10 mouse cellular contexts compared by ENCODE assay signal in genomic region chr2:27443450-27443708, GRCm38 (mm10). TPM values are rescaled to one million over a fixed set of nuclear protein-coding genes. Genes with fewer than 3 reads are reported as not detected.
DNase-seq lines count a peak whose midpoint lies in the region; ATAC-seq lines count a peak whose summit lies in the region.
"Had no signal": no experiment of that assay in that cellular context is flagged by ENCODE, and none has a peak within 500 bp of the region (broad histone marks: within the 10 kb centered on the region; RNA-seq: fewer than 3 reads in every experiment).

No protein-coding gene starts in this region.

- H3K27ac ChIP-seq in liver, embryonic 13.5 days: no peak overlapping the region
- no peak overlapping the region for H3K27ac ChIP-seq in liver, embryonic 11.5 days (ENCODE audit: low read depth, low read length)
- no peak overlapping the region for H3K27ac ChIP-seq in hindbrain, embryonic 16.5 days (ENCODE audit: low read depth, low read length)
- peak overlapping the region; percentile 79 for H3K27ac ChIP-seq in neural tube, embryonic 13.5 days (replicated peaks)

- peak overlapping the region; percentile 91 for H3K4me2 ChIP-seq in liver, embryonic 13.5 days
- H3K4me2 ChIP-seq in liver, embryonic 11.5 days: no peak overlapping the region
- H3K4me2 ChIP-seq in hindbrain, embryonic 16.5 days (ENCODE audit: low read length): peak overlapping the region; percentile 65
- H3K4me2 ChIP-seq in neural tube, embryonic 13.5 days: peak overlapping the region; percentile 79

- no peak for ATAC-seq in liver, embryonic 13.5 days (ENCODE audit: low read depth)
- ATAC-seq in liver, embryonic 11.5 days (replicated peaks; ENCODE audit: low FRiP score): no peak
- ATAC-seq in hindbrain, embryonic 16.5 days: no peak
- no peak for ATAC-seq in neural tube, embryonic 13.5 days (ENCODE audit: low read depth)

- WGBS in liver, embryonic 13.5 days (ENCODE audit: insufficient replicate concordance): 84% methylated on average over 5 of the region's 5 CpGs
- 73% methylated on average over 5 of the region's 5 CpGs for WGBS in liver, embryonic 11.5 days
- 71% methylated on average over 5 of the region's 5 CpGs for WGBS in hindbrain, embryonic 16.5 days
- 73% methylated on average over 5 of the region's 5 CpGs for WGBS in neural tube, embryonic 13.5 days

- peaks cover 39% of the 10 kb centered on the region for H3K36me3 ChIP-seq in liver, embryonic 13.5 days
- peaks cover 12% of the 10 kb centered on the region for H3K36me3 ChIP-seq in liver, embryonic 11.5 days (ENCODE audit: control insufficient read depth, insufficient read depth, low read length)
- peaks cover 16% of the 10 kb centered on the region for H3K36me3 ChIP-seq in hindbrain, embryonic 16.5 days (ENCODE audit: control insufficient read depth, insufficient read depth, low read length)
- H3K36me3 ChIP-seq in neural tube, embryonic 13.5 days: peaks cover 41% of the 10 kb centered on the region

- H3K27me3 ChIP-seq in liver, embryonic 13.5 days: no peaks in the 10 kb centered on the region
- no peaks in the 10 kb centered on the region for H3K27me3 ChIP-seq in liver, embryonic 11.5 days (replicated peaks; ENCODE audit: control insufficient read depth, insufficient read depth, low read length)
- H3K27me3 ChIP-seq in hindbrain, embryonic 16.5 days (replicated peaks; ENCODE audit: control insufficient read depth, insufficient read depth, low read length): no peaks in the 10 kb centered on the region
- no peaks in the 10 kb centered on the region for H3K27me3 ChIP-seq in neural tube, embryonic 13.5 days

- peak; percentile 16 for DNase-seq in cerebellum, adult 11 months
- no peak for DNase-seq in cerebellum, adult 9-10 months
- no peak for DNase-seq in liver, embryonic 13.5 days
- DNase-seq in liver, embryonic 11.5 days (ENCODE audit: low spot score): no peak
- DNase-seq in right cerebral cortex, postnatal 36 days (ENCODE audit: low spot score in 2 of 2): no peak
- no peak for DNase-seq in ovary, adult 18-20 months (ENCODE audit: low spot score)
- DNase-seq: gastrocnemius, postnatal 36 days; kidney, postnatal 10 days had no signal

- H3K4me3 ChIP-seq in liver, embryonic 13.5 days (replicated peaks): no peak overlapping the region
- no peak overlapping the region for H3K4me3 ChIP-seq in liver, embryonic 11.5 days (ENCODE audit: low read depth, low read length)
- H3K4me3 ChIP-seq in hindbrain, embryonic 16.5 days (ENCODE audit: low read length): peak overlapping the region; percentile 70
- peak overlapping the region; percentile 60 for H3K4me3 ChIP-seq in neural tube, embryonic 13.5 days

- no peaks in the 10 kb centered on the region for H3K9me3 ChIP-seq in liver, embryonic 13.5 days (replicated peaks)
- H3K9me3 ChIP-seq in liver, embryonic 11.5 days (ENCODE audit: control insufficient read depth, low read length): no peaks in the 10 kb centered on the region
- H3K9me3 ChIP-seq in hindbrain, embryonic 16.5 days (ENCODE audit: control insufficient read depth, low read length): no peaks in the 10 kb centered on the region
- H3K9me3 ChIP-seq in neural tube, embryonic 13.5 days: no peaks in the 10 kb centered on the region

- no peak overlapping the region for H3K9ac ChIP-seq in liver, embryonic 13.5 days
- no peak overlapping the region for H3K9ac ChIP-seq in liver, embryonic 11.5 days (ENCODE audit: low read depth, low read length)
- no peak overlapping the region for H3K9ac ChIP-seq in hindbrain, embryonic 16.5 days (ENCODE audit: low read depth, low read length)
- H3K9ac ChIP-seq in neural tube, embryonic 13.5 days: peak overlapping the region; percentile 78

- peaks cover 24% of the 10 kb centered on the region for H3K4me1 ChIP-seq in liver, embryonic 13.5 days (replicated peaks)
- peaks cover 12% of the 10 kb centered on the region for H3K4me1 ChIP-seq in liver, embryonic 11.5 days (replicated peaks; ENCODE audit: control insufficient read depth, insufficient read depth, low read length)
- H3K4me1 ChIP-seq in hindbrain, embryonic 16.5 days (ENCODE audit: control insufficient read depth, insufficient read depth, low read depth, low read length): peaks cover 13% of the 10 kb centered on the region
- peaks cover 22% of the 10 kb centered on the region for H3K4me1 ChIP-seq in neural tube, embryonic 13.5 days (replicated peaks)

RNA-seq across cellular contexts. Expression of gene Brd3os, which starts 1.3 kb away (rescaled TPM):
- 0.48 and 0.60 TPM in 2 replicates for polyA plus RNA-seq in liver, embryonic 13.5 days (2015; fragmentation: Nextera tagmentation; extraction: Ambion mirVana)
- 2.2 and 2.8 TPM in 2 replicates for polyA plus RNA-seq in liver, embryonic 11.5 days (2014; fragmentation: Nextera tagmentation; extraction: Ambion mirVana)
- polyA plus RNA-seq in hindbrain, embryonic 16.5 days (2015; fragmentation: Nextera tagmentation; extraction: Ambion mirVana): 45.6 and 46.2 TPM in 2 replicates
- 30.0 and 30.5 TPM in 2 replicates for polyA plus RNA-seq in neural tube, embryonic 13.5 days (2015; fragmentation: Nextera tagmentation; extraction: Ambion mirVana)

RNA-seq across cellular contexts. Expression of gene Vav2, which starts 16.5 kb away (rescaled TPM):
- 3.2 and 4.2 TPM in 2 replicates for polyA plus RNA-seq in liver, embryonic 13.5 days (2015; fragmentation: Nextera tagmentation; extraction: Ambion mirVana)
- 6.0 and 6.6 TPM in 2 replicates for polyA plus RNA-seq in liver, embryonic 11.5 days (2014; fragmentation: Nextera tagmentation; extraction: Ambion mirVana)
- 10.4 and 11.8 TPM in 2 replicates for polyA plus RNA-seq in hindbrain, embryonic 16.5 days (2015; fragmentation: Nextera tagmentation; extraction: Ambion mirVana)
- 14.8 and 15.3 TPM in 2 replicates for polyA plus RNA-seq in neural tube, embryonic 13.5 days (2015; fragmentation: Nextera tagmentation; extraction: Ambion mirVana)

Comparison
In these comparisons a context has a peak if more than half of its experiments do, and no peak if none do; other contexts are left out.
1. H3K4me3 ChIP-seq: peak in hindbrain, embryonic 16.5 days (single experiment) and neural tube, embryonic 13.5 days (single experiment); none in liver, embryonic 13.5 days (single experiment) and liver, embryonic 11.5 days (single experiment).